Mouse (Mus musculus) testis, postnatal 10 days (tissue): ENCODE measurements around the gene Setd3.

Experiments used
- DNase-seq: peaks from one replicate; pipeline ENCODE4 v3.0.0; 2021; ENCODE audit warnings: low spot score

Gene Setd3

GRCm38 (mm10) chr12:108203895-108204294, 24.8 kb upstream of the Setd3 start:
- peak; percentile 52 for DNase-seq

DNA sequence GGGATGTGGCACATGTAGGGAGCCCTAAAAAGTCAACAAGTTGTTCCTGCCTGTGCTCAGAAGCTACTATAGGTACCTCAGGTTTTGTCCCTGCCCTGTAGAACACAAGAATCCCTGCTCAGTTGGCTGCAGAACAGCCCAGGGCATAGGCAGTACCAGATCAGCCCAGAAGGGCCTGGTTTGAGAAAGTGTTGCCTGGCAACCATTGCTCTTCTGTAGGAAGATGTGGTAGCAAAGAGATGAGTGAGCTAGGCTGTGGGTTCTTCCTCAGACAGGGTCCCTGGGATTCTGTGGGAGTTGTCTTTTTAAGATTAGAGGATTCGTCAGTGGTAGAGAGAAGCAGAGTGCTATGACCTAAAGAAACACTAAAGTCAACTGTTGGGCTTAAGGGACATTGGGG, 21.0 kb upstream of the Setd3 start:
- DNase-seq = no peak

DNA sequence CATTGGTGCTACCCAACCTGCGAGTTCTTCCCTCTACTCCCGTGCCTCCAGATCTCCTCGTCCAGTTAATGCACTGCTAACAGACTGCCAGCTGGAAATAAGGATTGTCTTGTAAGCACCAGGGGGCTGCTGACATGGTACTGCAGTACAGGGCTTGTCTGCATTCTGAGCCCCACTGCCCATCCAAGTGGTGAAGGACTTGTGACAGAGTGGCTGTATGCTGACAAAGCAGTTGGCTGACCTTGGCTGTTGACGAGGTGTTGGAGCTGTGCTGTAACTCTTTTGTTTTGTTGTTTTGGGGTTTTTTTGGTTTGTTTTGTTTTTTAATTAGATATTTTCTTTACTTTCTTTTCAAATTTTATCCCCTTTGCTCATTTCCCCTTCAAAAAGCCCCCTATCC, 19.3 kb upstream of the Setd3 start:
- no peak for DNase-seq

- no peak for DNase-seq
Observed at GRCm38 (mm10) chr12:108195761-108196160, 16.6 kb upstream of the Setd3 start.

DNA sequence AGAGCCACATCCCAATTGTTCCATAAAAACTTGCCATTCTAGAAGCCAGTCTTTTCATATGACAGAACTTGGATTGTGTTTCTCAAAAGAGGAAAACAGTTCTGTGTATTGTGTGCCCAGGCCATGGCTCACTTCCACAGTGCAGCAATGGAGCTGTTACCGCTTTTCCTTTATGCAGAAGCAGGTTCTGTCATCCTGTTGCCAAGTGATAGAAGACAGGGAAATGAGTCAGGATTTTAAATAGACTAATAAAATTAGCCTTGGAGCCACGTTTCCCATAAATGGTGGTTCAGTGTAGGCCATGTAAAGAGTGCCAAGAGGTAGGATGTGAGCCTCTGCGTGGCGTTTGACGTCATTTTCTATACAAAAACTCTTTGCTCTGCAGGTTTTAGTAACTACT, 14.8 kb upstream of the Setd3 start:
- DNase-seq = no peak

DNA sequence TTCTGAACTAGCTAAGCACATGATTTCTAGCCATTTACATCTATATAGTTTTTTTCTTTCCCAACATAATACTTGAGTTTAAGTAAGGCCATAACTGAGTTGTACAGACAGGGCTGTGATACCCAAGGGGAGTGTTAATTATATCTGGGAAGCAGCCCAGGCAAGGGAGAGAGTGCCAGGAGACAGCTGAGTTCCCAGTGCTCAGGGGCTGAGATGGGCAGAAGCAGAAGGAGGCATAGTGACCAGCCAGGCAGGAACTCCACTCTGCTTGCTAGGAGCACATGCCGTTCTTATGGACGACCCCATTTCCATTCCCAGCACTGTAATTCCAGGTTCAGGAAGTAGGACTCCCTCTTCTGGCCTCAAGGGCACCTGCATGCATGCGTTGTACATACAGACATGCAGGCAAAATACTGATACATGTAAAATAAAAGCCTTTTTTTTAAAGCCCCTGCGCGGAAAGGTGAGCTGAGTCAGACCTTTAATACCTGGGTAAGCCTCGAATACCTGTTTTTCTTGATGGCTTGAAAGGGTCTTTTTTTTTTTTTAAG, 8.5 kb upstream of the Setd3 start:
- DNase-seq = no peak

DNA sequence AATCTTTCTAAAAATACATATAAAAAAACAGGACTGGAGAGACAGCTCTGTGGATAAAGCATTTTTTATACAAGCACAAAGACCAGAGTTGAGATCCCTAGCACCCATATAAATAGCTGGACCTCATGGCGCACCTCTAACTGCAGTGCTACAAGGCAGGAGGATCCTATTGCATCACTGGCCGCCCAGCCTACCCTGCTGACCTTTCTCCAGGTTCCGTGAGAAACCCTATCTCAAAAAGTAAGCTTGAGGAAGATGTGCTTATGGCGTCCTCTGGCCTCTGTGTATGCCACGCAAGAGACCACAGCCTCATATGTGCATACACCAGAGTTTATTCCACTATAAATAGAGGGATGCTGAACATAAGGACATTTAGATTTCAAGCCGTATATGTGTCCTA, 2.6 kb upstream of the Setd3 start:
- DNase-seq = no peak

DNA sequence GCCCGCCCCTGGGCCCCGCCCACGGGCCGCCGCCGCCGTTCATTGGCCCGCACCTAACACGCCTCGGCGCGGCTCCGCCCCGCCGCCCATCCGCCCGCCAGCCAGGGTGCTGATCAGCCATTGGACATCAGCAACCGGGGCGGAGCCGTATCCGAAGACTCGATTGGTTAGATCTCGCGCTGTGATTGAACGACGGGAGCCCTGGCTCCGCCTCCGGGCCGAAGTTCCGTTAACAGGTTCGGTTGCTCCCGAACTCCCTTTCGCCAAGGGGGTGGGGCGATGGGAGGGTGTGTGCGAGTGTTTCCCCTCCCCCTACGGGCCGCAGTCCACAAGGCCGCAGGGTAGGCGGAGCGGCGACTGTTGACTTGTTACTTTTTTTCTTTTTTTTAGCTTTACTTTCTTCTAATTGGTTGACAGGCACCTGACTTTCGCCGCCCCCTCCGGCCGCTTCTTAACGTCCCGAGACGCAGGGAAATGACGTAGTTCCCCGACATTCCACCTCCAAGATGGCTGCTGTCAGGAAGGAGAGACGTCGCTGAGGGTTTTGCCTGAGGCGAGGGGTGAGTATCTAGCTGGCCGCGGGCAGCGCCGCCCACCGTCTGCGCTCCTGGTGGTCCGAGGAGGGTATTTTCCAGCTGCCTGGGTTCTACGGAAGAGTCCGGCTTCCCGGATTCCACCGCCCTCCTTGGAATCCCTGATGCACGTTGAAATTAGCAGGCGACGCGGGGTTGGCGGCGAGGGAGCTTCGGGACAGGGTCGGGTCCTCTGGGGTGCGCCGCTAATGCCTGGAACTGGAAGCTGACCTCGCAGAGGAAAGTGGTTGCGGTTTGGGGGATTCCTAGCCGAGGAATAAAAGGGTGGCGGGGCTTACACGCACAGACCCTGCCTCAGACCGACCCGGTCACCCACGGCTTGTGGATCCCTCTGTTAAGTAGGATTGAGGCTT, 480 bp upstream of the Setd3 start, which contains the start of gene Ccnk:
Ccnk (plus strand) TSS at position 259 of the 946 bp plus-strand sequence.
- DNase-seq = peak; percentile 99

GRCm38 (mm10) chr12:108178331-108179245, 526 bp downstream of the Setd3 start:
- DNase-seq = peak; percentile 75

DNA sequence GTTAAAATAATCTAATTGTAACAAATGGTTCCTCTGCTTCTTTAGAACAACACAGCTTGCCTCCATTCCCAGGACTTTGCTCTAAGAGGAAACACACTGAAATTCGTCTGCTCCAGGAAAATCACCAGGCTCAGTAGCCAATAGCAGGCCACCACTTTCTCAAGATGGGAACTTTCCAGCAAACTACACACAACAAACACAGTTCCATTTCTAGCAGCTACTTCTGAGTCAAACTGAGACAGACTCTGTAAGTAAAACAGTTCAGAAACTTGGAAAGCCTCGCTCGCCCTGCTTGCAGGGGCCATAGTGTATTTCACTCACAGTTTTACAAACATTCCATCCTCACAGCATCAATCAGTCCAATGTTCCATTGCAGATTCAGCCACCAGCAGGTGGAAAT, 2.7 kb downstream of the Setd3 start:
- no peak for DNase-seq

DNA sequence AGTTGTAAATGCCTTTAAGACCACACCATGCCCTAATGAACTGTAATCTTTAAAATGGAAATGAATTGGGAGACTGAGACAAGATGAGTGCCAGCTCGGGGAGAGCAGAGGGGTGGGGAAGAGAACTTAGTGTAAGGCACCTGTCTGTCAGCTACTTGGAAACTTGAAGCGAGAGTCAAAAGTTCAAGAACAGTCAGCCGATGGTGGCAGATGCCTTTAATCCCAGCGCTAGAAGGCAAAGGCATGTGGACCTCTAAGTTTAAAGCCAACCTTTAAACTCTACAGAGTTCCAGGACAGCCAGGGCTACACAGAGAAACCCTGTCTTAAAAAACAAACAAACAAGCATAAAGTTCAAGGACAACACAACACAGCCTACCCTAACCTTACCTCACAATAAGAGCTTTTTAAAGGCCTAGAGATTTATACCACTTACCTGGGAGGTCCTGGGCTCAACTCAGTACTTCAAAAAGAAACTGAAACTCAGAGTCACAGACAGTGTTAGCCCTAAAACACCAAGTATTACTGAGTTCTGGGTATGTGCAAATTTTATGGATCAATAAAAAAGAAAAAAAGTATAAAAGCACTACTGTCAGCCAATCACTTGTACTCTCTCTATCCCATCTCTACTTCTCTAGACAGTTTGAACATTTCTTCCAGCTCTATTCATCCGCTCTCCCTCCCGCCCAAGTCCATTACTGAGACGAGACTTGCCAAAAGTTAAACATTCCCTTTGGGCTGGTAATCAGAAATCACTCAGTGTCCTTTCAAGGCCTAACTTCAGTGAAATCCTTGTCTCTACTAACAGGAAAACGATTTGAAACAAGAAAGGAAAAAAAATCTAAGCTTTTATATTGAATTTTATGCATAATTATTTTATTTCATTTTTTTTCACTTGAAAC, 4.3 kb downstream of the Setd3 start:
- no peak for DNase-seq

DNA sequence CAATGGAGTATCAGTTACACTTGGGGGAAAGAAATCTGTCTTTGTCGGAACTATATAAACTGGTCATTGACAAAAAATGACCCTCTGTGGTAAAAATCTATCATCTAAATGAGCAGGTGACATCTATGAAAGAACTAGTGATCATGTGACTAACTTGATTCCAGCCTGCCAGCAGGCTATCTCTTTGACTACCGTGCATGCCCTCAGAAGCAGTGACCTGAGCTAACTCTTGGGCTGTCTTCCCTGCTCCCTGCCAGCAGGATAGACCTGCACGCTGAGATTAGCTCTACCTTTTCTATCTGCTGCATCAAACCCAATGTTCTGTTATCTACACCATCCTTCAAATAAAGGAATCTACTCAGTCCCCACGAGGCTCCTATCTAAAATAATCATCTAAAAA, 6.5 kb downstream of the Setd3 start:
- no peak for DNase-seq

DNA sequence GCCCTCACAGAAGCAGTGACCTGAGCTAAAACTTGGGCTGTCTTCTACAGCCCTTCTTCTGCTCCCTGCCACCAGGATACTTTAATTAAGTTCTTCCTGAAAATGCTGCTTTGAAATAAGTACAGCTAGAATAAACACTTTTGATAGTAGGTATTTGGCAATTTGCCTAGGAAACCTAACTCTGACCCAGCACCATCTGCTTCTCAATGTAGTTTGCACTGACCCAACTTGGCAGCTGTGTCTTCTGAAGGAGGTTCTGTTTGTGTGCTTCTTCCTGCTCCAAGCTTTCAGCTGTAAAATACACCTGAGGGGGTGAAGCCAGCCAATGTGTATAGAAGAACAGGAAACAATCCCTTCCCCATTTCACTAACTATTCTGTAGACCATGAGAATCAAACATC, 7.8 kb downstream of the Setd3 start:
- no peak for DNase-seq

DNA sequence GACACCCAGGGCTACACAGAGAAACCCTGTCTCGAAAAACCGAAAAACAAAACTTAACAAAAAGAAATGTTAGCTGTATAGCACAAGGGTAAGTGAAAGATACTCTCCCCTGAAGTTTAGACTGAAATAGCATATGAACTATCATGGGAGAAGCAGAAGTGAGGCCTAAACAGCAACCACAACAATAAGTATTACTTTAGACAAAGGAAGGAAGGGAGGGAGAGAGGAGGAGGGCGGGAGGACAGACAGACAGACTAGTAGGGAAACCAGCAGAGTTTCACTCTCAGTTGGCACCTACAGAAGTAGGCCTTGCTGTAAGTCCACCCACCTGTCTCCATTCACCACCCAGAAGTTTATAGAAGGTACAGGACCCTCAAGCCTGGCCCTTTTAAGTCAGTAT, 8.6 kb downstream of the Setd3 start:
- no peak for DNase-seq

DNA sequence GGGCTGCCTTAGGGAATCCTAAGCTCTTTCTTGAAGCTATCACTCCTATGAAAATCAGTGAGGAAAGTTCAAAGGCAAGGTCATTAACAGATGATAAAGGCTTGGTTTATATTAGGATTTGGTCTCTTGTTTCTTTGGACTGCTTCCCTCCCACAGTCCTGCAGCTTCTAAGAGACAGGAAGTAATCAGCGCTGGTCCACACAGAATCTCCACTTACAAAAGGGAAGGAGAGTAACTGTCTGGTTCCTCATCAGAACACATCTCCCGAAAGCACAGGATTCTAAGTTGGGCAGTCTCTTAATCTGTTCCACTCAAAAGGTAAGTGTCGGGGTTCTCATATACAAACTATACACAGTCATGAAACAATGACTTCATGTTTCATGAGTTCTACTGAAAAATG, 10.2 kb downstream of the Setd3 start:
- no peak for DNase-seq

DNA sequence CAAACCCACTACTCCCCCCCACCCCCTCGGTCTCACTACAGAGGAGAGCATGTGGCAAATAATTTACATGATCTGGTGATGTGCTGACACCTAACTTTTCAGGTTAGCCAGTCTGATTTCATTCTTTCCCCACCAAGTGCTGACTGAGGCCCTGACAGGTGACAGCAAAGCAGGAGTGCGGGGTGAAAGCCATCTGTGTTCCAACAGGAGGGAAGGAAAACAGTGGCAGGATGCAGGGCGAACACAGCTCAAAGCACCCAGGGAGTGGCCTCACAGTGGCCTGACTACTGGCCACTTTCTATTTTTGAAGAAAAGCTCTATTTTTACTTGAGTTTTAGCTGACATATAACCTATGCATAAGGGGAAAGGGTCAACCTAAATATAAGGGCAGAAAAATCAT, 15.4 kb downstream of the Setd3 start:
- DNase-seq = no peak

GRCm38 (mm10) chr12:108162036-108162435, 17.1 kb downstream of the Setd3 start:
- DNase-seq = no peak

GRCm38 (mm10) chr12:108159863-108160262, 19.3 kb downstream of the Setd3 start:
- DNase-seq = no peak

DNA sequence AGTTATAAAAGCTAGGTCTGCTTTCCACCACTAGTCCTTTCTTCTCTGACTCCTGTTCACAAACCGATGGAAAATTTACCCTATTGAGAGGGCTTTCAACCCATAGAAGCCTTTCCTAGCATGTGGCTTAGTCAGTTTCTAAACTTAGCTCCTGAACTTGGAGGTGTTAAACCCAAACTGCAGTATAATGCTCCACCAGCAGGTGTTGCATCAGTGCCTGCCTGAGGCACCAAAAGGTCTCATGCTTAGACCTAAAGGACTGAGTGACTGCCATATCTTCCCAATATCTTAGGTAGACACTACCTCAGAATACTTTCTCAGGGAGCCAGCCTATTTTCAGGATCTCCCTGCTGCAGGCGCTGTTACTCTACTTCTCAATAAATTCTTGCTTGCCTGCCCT, 26.4 kb downstream of the Setd3 start:
- DNase-seq = no peak

DNA sequence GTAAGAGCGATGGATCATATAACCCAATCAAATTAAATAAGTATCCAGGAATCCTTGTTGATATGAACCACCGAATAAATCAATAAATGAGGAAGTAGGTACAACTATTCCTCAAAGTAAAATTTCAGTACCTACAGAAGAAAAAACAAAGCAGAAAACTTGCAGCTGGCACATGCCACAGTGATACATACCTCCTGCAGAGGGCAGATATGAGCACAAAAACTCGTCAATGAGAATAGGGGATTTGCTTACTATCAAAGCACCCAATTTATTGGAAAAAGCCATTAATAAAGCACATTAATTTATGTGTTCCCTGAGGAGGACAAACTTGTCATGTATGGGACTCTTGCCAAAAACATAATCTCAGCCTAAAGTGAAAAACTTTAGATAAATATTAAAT, 29.4 kb downstream of the Setd3 start:
- no peak for DNase-seq

DNA sequence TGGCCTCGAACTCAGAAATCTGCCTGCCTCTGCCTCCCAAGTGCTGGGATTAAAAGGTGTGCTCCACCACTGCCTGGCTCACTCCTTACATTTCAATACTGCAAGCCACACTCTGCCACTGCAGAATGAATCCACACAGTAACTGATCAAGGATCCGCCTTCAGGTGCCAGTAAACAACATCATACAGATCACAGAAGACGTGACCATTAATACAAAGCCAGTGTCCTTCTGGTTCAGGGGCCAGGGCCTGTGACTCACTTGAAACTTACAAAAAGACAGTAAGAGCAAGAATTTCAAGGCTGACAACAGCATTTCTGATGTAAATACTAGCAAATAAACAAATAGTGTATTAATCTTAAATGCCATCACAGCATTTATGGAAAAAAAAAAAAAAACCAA, 33.9 kb downstream of the Setd3 start:
- DNase-seq = no peak
